Mouse (Mus musculus) hindbrain, embryonic 15.5 days (tissue): Measurements from ENCODE around the gene Gm21616. TPM values are rescaled to one million over a fixed set of nuclear protein-coding genes. Genes with fewer than 3 reads are reported as not detected.
"Not testable (repeated sequence)": the region's sequence is repeated elsewhere in the genome, so short reads cannot be mapped to it uniquely, and the experiment has no call there.

Experiments used
- ATAC-seq: fragments of 200-750 bp; cut with Nextera tagmentation; 2 replicates; pipeline ENCODE4 v1.8.0; 2017; ENCODE audit warnings: low read depth, moderate number of reproducible peaks, moderate TSS enrichment; ENCODE audit not compliant: low FRiP score
- H3K27ac ChIP-seq: fragments of 300-500 bp; sonication (generic); replicated peaks from 2 replicates; pipeline ENCODE4 v1.5.1; 2015; ENCODE audit warnings: mild to moderate bottlenecking, inconsistent platforms
- H3K27me3 ChIP-seq: fragments of 300-500 bp; sonication (generic); 2 replicates; pipeline ENCODE4 v1.6.1; 2015; ENCODE audit warnings: control low read depth, inconsistent platforms
- H3K36me3 ChIP-seq: fragments of 300-500 bp; sonication (generic); 2 replicates; pipeline ENCODE4 v1.6.1; 2015; ENCODE audit warnings: control low read depth, inconsistent platforms
- H3K4me1 ChIP-seq: fragments of 300-500 bp; sonication (generic); replicated peaks from 2 replicates; pipeline ENCODE4 v1.6.1; 2015; ENCODE audit warnings: control low read depth, inconsistent platforms
- H3K4me2 ChIP-seq: fragments of 300-500 bp; sonication (generic); 2 replicates; pipeline ENCODE4 v1.6.1; 2015; ENCODE audit warnings: moderate library complexity, mild to moderate bottlenecking, inconsistent platforms
- H3K4me3 ChIP-seq: fragments of 300-500 bp; sonication (generic); 2 replicates; pipeline ENCODE4 v1.5.1; 2015; ENCODE audit warnings: mild to moderate bottlenecking, inconsistent platforms
- H3K9ac ChIP-seq: fragments of 300-500 bp; sonication (generic); 2 replicates; pipeline ENCODE4 v1.6.1; 2015; ENCODE audit warnings: inconsistent platforms
- H3K9me3 ChIP-seq: fragments of 300-500 bp; sonication (generic); 2 replicates; pipeline ENCODE4 v1.6.1; 2016; ENCODE audit warnings: control low read depth, inconsistent platforms
- WGBS: fragments of 180-500 bp; shearing (Covaris S2); methylation state at CpG from one replicate; pipeline ENCODE4 v1.1.7; 2015; 5-methylcytosine and 5-hydroxymethylcytosine counted together
- polyA plus RNA-seq: library from polyadenylated mRNA; unstranded; fragments of >200 nt; fragmentation: Nextera tagmentation; extraction: Ambion mirVana; gene quantifications from 2 replicates; pipeline ENCODE4 v1.2.1, GENCODE M21; 2015

The Gm21616 gene
- polyA plus RNA-seq = not detected in 2 replicates

DNA sequence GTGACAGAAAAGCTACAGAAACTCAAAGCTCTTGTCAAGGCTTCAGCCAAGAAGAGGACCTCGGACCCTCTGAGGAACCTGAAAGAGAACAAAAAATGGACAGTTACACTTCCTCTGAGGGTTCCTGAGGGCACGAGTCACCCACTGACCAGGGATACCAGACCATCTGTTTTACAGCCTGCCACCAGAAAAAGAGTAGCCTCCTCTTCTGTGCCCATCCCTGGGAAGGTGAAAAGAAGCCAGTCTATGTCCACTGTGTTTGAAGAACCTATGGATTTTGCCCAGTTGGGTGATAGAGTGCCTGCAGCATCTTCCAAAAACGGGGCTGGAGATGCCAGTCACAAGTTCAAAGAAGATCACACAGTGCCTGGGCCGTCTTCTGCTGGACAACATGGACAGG, at the start of gene Gm21616:
Gene Gm21616 (plus strand): TSS at position 301 of the 400 bp plus-strand sequence.
- not testable (repeated sequence) for H3K9ac ChIP-seq, ATAC-seq, H3K36me3 ChIP-seq, H3K27me3 ChIP-seq, H3K4me2 ChIP-seq, H3K27ac ChIP-seq, H3K4me1 ChIP-seq, H3K9me3 ChIP-seq, H3K4me3 ChIP-seq
- WGBS = no CpG with 5 or more reads among the region's 4 CpGs
